Mouse (Mus musculus): ENCODE results near the gene Amn.

The Amn gene

GRCm38 (mm10) chr12:111267673-111268325 lies 3.1 kb upstream of the Amn start:
- DNase-seq (ENCODE audit: low read depth, low spot score), result no peak

- no peak for DNase-seq (ENCODE audit: low read depth, low spot score)
Measured at GRCm38 (mm10) chr12:111271406-111271805, 511 bp downstream of the Amn start.

GRCm38 (mm10) chr12:111271966-111272365 lies 1.1 kb downstream of the Amn start:
- no peak for DNase-seq (ENCODE audit: low read depth, low spot score)

- DNase-seq (ENCODE audit: low read depth, low spot score), result peak; percentile 78
Measured at GRCm38 (mm10) chr12:111272420-111272819, 1.5 kb downstream of the Amn start.

GRCm38 (mm10) chr12:111274006-111274405 lies 3.1 kb downstream of the Amn start:
- DNase-seq (ENCODE audit: low read depth, low spot score), result no peak

GRCm38 (mm10) chr12:111274447-111275149 lies 3.7 kb downstream of the Amn start:
- no peak for DNase-seq (ENCODE audit: low read depth, low spot score)

GRCm38 (mm10) chr12:111275150-111275841 lies 4.4 kb downstream of the Amn start:
- no peak for DNase-seq (ENCODE audit: low read depth, low spot score)

- no peak for DNase-seq (ENCODE audit: low read depth, low spot score)
Measured at GRCm38 (mm10) chr12:111276371-111276770, 5.5 kb downstream of the Amn start.

- no peak for DNase-seq (ENCODE audit: low read depth, low spot score)
Measured at GRCm38 (mm10) chr12:111283573-111283972, 12.7 kb downstream of the Amn start.

- DNase-seq (ENCODE audit: low read depth, low spot score), result no peak
Measured at GRCm38 (mm10) chr12:111284532-111284931, 13.6 kb downstream of the Amn start.

- DNase-seq (ENCODE audit: low read depth, low spot score), result no peak
Measured at GRCm38 (mm10) chr12:111293025-111293424, 22.1 kb downstream of the Amn start.

GRCm38 (mm10) chr12:111301322-111302017 lies 30.6 kb downstream of the Amn start:
- no peak for DNase-seq (ENCODE audit: low read depth, low spot score)

GRCm38 (mm10) chr12:111302018-111302345 lies 31.1 kb downstream of the Amn start:
- no peak for DNase-seq (ENCODE audit: low read depth, low spot score)

- DNase-seq (ENCODE audit: low read depth, low spot score), result no peak
Measured at GRCm38 (mm10) chr12:111303702-111304337, 32.9 kb downstream of the Amn start.

- DNase-seq (ENCODE audit: low read depth, low spot score), result no peak
Measured at GRCm38 (mm10) chr12:111306821-111307220, 35.9 kb downstream of the Amn start.

- DNase-seq (ENCODE audit: low read depth, low spot score), result no peak
Measured at GRCm38 (mm10) chr12:111309256-111309655, 38.4 kb downstream of the Amn start.

GRCm38 (mm10) chr12:111309931-111310330 lies 39.0 kb downstream of the Amn start:
- no peak for DNase-seq (ENCODE audit: low read depth, low spot score)

- no peak for DNase-seq (ENCODE audit: low read depth, low spot score)
Measured at GRCm38 (mm10) chr12:111311775-111312174, 40.9 kb downstream of the Amn start.

- no peak for DNase-seq (ENCODE audit: low read depth, low spot score)
Measured at GRCm38 (mm10) chr12:111314273-111314672, 43.4 kb downstream of the Amn start.

GRCm38 (mm10) chr12:111317694-111318093 lies 46.8 kb downstream of the Amn start:
- DNase-seq (ENCODE audit: low read depth, low spot score), result no peak

- no peak for DNase-seq (ENCODE audit: low read depth, low spot score)
Measured at GRCm38 (mm10) chr12:111320549-111320948, 49.7 kb downstream of the Amn start.

GRCm38 (mm10) chr12:111321832-111322231 lies 50.9 kb downstream of the Amn start:
- no peak for DNase-seq (ENCODE audit: low read depth, low spot score)

Measured in forelimb bud, embryonic 11.5 days (tissue).